Mouse (Mus musculus) thymus, adult 2 months (tissue): ENCODE measurements around the gene Agbl5. TPM values are rescaled to one million over a fixed set of nuclear protein-coding genes. Genes with fewer than 3 reads are reported as not detected.

Source experiments
- DNase-seq: peaks from one replicate; pipeline ENCODE4 v3.0.0; 2021
- H3K27ac ChIP-seq: fragments of 200-500 bp; 2 replicates; pipeline ENCODE4 v1.5.1; 2012; ENCODE audit warnings: low read length, control low read depth; ENCODE audit not compliant: control insufficient read depth, insufficient read depth
- H3K27me3 ChIP-seq: fragments of 200-500 bp; 2 replicates; pipeline ENCODE4 v1.6.1; 2012; ENCODE audit warnings: mild to moderate bottlenecking, low read length, moderate library complexity, mixed read lengths; ENCODE audit not compliant: control insufficient read depth, insufficient read depth
- H3K36me3 ChIP-seq: fragments of 200-500 bp; 2 replicates; pipeline ENCODE4 v1.6.1; 2012; ENCODE audit warnings: mild to moderate bottlenecking, low read length, moderate library complexity; ENCODE audit not compliant: control insufficient read depth, insufficient read depth
- H3K4me1 ChIP-seq: fragments of 200-500 bp; replicated peaks from 2 replicates; pipeline ENCODE4 v1.6.1; 2012; ENCODE audit warnings: low read length; ENCODE audit not compliant: control insufficient read depth, insufficient read depth
- H3K4me3 ChIP-seq: fragments of 200-500 bp; 2 replicates; pipeline ENCODE4 v1.5.1; 2012; ENCODE audit warnings: mild to moderate bottlenecking, low read length, control low read depth, moderate library complexity; ENCODE audit not compliant: control insufficient read depth, insufficient read depth
- CTCF ChIP-seq: fragments of 200-500 bp; IDR thresholded peaks from 2 replicates; pipeline ENCODE4 v1.5.1; 2012; ENCODE audit warnings: mild to moderate bottlenecking, control low read depth, low read length, moderate library complexity, borderline replicate concordance; ENCODE audit not compliant: control insufficient read depth, poor library complexity, insufficient read depth; ENCODE audit errors: extremely low read depth
- POLR2A ChIP-seq: fragments of 200-500 bp; IDR thresholded peaks from 2 replicates; pipeline ENCODE4 v1.6.1; 2012; ENCODE audit warnings: mild to moderate bottlenecking, low read length, control low read depth, moderate library complexity; ENCODE audit not compliant: control insufficient read depth, poor library complexity, insufficient read depth; ENCODE audit errors: extremely low read depth
- WGBS: fragments of 180-500 bp; shearing (Covaris S2); methylation state at CpG from one replicate; pipeline ENCODE4 v1.1.7; 2018; 5-methylcytosine and 5-hydroxymethylcytosine counted together
- polyA plus RNA-seq: library from polyadenylated mRNA; depleted of rRNA; stranded (reverse); fragments of >200 nt; gene quantifications from 2 replicates; pipeline ENCODE4 v1.2.3, GENCODE M21; 2012

Gene Agbl5
- polyA plus RNA-seq, 1 experiment, result 40.7 TPM

DNA sequence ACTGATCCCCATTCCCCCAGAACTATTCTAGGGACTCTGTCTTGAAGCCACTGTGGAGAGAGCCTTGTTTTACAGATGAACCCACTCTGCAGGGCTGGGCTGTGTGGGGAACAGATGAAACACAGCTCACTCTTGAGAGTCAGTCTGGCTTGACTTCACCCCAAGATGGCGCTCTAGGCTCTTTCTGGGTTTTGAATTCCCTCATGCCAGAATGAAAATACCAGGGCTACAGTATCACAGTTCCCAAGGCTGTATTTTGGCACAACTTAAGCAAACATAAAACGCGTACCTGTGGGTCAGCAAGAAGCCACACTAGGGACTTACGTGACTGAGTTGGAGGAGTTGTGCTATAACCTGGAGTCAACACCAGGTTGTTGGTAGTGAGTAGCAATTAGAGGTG lies 41.6 kb downstream of the Agbl5 start:
- TF ChIP-seq POLR2A, result no peak
- no peak for TF ChIP-seq CTCF
- 75% methylated on average over 4 of the region's 4 CpGs for WGBS
- Histone ChIP-seq H3K36me3 (no peaks in the 10 kb centered on the region), H3K27ac (no peak overlapping the region), H3K4me1 (no peaks in the 10 kb centered on the region), H3K27me3 (no peaks in the 10 kb centered on the region), H3K4me3 (no peak overlapping the region)
- DNase-seq, result peak; percentile 64

DNA sequence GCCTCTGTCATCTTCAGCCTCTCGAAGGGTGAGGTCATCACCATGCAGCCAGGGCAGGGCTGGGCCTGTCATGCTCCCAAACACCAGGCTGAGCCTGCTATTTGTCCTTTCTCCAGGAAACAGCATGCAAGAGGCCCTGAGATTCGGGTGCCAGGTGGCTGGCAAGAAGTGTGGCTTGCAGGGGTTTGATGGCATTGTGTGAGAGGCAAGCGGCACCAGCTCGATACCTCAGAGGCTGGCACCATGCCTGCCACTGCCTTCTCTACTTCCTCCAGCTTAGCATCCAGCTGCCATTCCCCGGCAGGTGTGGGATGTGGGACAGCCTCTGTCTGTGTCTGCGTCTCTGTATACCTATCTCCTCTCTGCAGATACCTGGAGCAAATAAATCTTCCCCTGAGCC lies 42.4 kb downstream of the Agbl5 start:
- Histone ChIP-seq H3K36me3 (no peaks in the 10 kb centered on the region), H3K4me1 (no peaks in the 10 kb centered on the region)
- 79% methylated on average over 6 of the region's 6 CpGs for WGBS

DNA sequence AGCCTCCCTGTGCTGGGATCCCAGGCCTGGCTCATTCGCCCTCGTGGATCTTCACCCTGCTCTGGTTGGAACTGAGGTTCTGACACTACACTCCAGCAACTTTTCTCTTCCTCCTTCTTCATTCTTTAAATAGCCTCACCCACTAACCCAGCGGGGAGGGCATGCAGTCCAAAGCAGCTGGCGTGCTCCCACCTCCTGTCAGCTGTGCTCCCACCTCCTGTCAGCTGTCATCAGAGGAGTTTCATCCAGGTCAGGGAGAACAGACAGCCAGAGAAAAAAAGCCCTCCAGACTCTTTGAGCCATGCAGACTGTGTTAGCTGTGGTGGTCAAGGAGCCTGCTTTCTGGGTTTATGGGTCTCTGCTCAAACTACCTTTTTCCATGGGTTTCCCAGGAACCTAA lies 42.9 kb downstream of the Agbl5 start:
- Histone ChIP-seq H3K4me3 (no peak overlapping the region), H3K36me3 (no peaks in the 10 kb centered on the region), H3K4me1 (no peaks in the 10 kb centered on the region), H3K27me3 (no peaks in the 10 kb centered on the region), H3K27ac (no peak overlapping the region)
- WGBS, result 81% methylated on average over 4 of the region's 4 CpGs
- TF ChIP-seq POLR2A (no peak), CTCF (no peak)
- DNase-seq, result no peak

More for the DNA sequence above, 42.4 kb downstream of the Agbl5 start:
- DNase-seq, result no peak
- no peak overlapping the region for H3K4me3 ChIP-seq
- H3K27me3 ChIP-seq, result no peaks in the 10 kb centered on the region
- TF ChIP-seq CTCF, result no peak
- no peak for TF ChIP-seq POLR2A
- H3K27ac ChIP-seq, result no peak overlapping the region

DNA sequence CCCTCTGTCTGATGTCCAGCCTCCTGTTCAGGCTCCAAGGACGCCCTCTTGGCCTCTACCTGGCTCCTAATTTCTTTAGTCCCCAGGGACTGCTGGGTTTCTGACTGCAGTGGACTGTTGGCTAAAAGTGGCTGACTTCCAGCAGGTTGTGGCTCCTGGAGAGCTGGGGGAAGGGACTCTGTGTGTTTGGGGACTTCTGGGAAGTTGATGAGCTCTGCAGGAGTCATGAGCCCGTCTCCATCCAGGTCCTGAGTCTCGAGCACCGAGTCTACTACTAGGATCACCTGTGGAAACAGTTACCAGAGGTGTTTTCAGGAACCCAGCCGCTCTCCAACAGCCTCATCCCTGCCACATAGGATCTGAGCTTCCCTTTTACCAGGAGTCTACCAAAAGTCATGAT lies 45.2 kb downstream of the Agbl5 start:
- Histone ChIP-seq H3K4me1 (no peaks in the 10 kb centered on the region), H3K27me3 (no peaks in the 10 kb centered on the region), H3K4me3 (no peak overlapping the region), H3K36me3 (no peaks in the 10 kb centered on the region), H3K27ac (no peak overlapping the region)
- WGBS, result 86% methylated on average over 5 of the region's 5 CpGs
- TF ChIP-seq CTCF (no peak), POLR2A (no peak)
- no peak for DNase-seq

DNA sequence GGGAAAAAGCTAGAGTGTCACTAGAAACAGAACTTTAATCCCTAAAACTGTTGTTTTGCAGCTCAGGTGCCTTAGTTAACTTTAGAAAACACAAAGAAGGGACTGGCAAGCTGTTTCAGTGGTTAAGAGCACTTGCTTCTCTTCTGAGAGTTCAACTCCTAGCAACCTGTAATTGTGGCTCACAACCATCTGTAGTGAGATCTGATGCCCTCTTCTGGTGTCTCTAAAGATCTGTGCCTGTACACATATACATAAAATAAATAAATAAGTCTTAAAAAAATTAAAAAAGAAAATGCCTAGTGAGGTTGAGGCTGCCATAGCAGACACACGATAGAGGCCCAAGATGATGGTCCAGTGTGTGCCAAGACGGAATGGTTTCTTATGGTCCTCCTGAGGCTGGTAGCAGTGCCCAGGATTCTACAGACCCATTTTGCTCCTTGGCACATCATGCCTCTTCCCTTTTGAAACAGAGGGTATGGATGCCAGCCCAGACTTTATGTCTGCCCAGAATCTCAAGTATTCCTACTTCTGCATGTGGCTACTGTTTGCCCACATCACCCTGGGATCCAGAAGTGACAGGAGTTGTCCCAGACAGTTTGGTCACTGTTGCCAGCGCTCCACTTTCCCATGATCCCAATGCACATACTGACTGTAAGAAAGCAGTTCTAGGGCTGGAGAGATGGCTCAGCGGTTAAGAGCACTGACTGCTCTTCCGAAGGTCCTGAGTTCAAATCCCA lies 46.4 kb downstream of the Agbl5 start:
- TF ChIP-seq POLR2A, result no peak
- TF ChIP-seq CTCF, result no peak
- no peaks in the 10 kb centered on the region for H3K36me3 ChIP-seq
- no peaks in the 10 kb centered on the region for H3K4me1 ChIP-seq
- H3K27me3 ChIP-seq, result no peaks in the 10 kb centered on the region
- H3K27ac ChIP-seq, result no peak overlapping the region
- DNase-seq, result no peak
- no peak overlapping the region for H3K4me3 ChIP-seq
- 89% methylated on average over 5 of the region's 5 CpGs for WGBS

DNA sequence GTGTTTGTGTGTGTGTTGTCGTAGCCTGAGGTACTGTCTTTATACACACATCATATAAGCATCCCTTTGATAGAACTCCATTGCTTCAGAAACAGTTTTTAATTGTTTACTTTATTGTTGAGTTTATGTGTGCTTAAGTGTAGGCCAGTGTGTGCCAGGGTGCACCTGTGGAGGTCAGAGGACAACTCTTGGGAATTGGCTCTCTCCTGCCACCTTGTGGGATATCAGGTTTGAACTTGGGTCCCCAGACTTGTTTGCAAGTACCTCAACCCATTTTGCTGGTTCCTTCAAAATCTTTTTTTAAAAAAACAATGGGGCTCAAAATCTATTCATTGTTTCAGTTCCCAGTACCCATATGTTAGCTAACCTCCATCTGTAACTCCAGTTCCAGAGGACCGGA lies 54.5 kb downstream of the Agbl5 start:
- TF ChIP-seq POLR2A (no peak), CTCF (no peak)
- Histone ChIP-seq H3K4me1 (peaks cover 3% of the 10 kb centered on the region; the same call in 1 of the 2 replicates), H3K27me3 (peaks cover 5% of the 10 kb centered on the region; the same call in 1 of the 2 replicates), H3K4me3 (no peak overlapping the region), H3K36me3 (no peaks in the 10 kb centered on the region), H3K27ac (no peak overlapping the region)
- DNase-seq, result peak; percentile 50
- WGBS, result 92% methylated on average over 2 of the region's 2 CpGs

DNA sequence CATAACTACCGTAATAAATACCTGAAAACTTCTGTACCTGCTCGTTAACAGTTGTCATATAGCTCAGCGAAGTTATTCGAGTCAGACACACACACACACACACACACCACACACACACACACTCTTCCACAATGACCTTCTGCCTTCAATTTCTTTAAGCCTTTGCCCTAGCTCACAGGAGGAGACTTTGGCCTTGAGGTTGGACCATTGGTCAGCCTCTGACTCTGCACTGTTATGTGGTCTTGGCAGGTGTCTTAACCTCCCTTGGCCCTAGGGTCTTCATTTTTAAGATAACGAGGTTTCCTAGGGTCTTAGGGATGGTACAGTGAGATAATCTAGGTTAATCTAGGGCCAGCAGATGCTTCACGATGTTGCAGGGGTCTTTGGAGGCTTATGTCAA lies 55.9 kb downstream of the Agbl5 start:
- Histone ChIP-seq H3K4me1 (peaks cover 5% of the 10 kb centered on the region), H3K4me3 (no peak overlapping the region), H3K27ac (no peak overlapping the region), H3K36me3 (no peaks in the 10 kb centered on the region), H3K27me3 (peaks cover 5% of the 10 kb centered on the region; the same call in 1 of the 2 replicates)
- 93% methylated on average over 6 of the region's 6 CpGs for WGBS
- TF ChIP-seq CTCF, result no peak
- no peak for DNase-seq
